Mouse (Mus musculus): ENCODE measurements around the gene Tjp1.

- TF ChIP-seq ZNF384 (IDR thresholded peaks at IDR 0.05; ENCODE audit: low read depth, low read length): no peak
- no peak for TF ChIP-seq CHD2 (IDR thresholded peaks at IDR 0.05; ENCODE audit: low read depth, low read length)
- TF ChIP-seq MAFK (IDR thresholded peaks at IDR 0.05; ENCODE audit: insufficient read depth, low read depth, low read length): no peak
- no peak for TF ChIP-seq ZC3H11A (IDR thresholded peaks at IDR 0.05; ENCODE audit: borderline replicate concordance, low read depth, low read length)
These were observed 26.8 kb downstream of the Tjp1 start for GRCm38 (mm10) chr7:65500746-65501145.

All from ES-E14 (cell line).